Mouse (Mus musculus) cerebellum, adult 9-11 months (tissue): Measurements from ENCODE around the gene Tecpr1.
A peak's percentile ranks its signal among the peaks of the same experiment; 100 is the strongest.

Source experiments
- DNase-seq: peaks from one replicate; pipeline ENCODE4 v3.0.0; 2022

The Tecpr1 gene

DNA sequence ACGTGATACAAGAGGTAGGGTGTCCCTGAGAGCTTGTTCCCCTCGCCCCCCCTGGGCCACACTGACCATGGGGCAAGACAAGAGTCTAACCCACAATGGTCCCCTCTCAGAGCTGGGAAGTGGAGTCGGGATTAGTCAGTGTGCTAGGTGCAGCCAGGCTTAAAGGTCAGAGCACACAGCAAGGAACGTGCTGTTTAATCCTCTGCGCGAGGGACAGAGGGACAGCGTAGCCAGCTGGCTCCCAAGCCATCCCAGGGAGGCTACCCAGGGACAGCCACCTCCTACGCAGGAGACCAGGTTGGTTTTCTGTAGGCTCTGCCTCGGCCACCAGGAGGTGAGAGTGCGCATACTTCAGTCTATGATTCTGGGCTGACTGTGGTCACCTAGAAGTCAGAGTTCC, 18.5 kb downstream of the Tecpr1 start:
- peak; percentile 65 for DNase-seq

DNA sequence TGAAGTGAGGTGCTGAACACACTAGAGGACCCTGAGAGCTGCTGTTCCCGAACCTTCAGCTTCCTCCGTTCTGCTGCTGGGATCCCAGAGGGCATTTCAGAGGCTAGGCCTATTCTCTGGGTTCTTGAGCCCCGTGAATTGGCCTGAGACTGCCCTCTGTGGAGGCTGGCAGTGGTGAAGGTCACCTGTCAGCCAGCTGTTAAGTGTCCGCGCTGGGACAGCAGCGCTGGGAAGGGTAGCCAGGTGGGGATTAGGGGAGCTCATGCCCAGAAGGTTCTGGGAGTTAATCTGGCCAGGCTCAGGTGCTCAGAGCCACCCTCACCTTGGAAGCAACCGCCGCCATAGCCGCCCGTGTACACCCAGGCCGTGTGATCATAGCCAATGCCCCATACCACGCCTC, 19.1 kb downstream of the Tecpr1 start:
- DNase-seq = no peak

DNA sequence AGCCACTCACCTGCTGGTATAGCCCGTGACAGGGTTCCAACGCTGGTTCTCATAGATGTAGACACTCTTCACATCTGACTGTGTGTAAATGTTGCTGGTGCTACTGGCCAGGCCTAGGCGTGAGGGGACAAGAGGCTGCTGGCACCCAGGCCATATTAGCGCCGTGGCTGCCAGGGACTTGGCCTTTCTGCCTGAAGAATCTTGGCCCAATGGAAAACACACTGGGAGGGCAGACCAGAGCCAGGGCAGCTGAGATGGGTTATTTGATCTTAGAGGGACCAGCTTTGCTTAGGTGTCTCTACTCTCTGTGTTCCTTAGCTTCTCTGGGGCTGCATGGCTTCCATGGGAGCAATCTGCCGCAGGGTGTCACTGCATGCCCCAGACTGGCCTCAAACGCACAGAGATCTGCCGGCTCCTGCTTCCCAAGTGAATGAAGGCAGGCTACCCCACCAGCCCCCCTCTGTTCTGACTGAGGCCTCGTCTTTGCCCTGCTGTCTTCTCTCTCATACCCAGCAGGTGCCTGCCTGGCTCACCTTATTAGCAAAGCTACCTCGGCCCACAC, 19.9 kb downstream of the Tecpr1 start:
- no peak for DNase-seq

DNA sequence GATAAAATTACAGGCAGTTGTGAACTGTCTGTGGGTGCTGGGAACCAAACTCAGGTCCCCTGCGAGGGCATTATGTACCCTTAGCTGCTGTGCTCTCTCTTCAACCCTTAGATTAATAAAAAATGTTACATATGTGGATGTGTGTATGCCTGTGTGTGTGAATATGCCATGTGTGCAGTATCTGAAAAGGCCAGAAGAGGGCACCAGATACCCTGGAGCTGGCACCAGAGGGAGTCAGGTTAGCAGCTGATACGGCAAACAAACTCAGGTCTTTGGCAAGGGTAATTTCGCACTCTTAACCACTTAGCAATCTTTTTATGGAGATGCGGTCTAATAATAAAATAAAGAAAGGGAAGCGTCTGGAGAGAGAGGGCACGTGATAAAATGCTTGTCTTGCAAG, 21.0 kb downstream of the Tecpr1 start:
- no peak for DNase-seq

DNA sequence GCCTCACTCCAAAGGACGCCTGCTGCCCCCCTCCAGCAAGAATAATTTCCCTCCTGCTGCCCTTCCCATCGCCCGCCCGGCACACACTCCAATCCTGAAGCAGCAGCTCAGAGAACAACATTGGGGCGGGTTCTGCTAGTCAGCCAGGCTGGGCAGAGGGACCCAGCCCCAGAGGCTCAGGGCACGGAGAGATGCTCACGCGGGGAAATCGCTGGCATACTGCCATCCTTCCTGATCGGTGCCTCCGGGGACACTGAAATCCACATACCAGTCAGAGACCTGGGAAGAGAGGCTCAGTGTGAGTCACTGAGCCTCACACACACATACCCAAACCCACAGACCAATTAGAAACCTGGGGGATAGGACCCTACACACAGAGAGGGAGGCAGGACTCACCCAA, 22.8 kb downstream of the Tecpr1 start:
- no peak for DNase-seq

DNA sequence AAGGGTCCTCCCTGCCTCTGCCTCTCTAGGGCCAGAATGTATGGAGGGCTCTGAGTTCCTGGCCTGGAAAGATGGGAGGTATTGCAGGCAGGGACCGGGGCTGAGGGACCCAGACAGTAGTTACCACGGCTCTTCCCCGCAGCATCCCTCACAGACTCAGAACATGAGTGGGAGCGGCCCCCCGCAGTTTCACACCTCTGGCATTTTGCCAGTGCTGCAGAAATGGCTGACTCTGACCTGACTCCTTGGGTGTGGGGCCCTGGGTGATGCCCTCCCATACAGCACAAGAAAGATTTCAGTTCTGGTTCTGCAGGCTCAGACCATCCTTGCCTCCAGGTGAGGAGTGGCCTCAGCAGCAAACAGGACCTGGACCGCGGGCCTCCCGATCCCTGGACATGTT, 27.8 kb downstream of the Tecpr1 start:
- no peak for DNase-seq

DNA sequence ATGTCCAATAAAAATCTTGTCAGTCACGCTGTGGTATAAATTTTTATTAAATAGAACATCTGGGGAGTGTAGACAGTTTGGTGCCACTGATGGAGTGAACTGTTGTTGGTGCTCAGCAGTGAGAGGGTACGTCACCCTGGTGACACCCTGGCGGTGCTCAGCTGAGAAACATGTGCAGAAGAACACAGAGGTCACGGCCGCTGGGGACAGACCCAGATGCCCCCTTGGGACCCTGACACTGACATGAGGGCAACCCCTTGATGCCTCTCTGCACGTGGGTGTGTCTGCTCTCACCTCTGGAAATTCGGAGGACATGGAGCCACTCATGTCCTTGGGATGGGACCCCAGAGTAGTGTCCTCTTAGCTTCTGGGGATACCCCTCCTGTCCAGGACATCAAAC, 29.0 kb downstream of the Tecpr1 start:
- DNase-seq = no peak

DNA sequence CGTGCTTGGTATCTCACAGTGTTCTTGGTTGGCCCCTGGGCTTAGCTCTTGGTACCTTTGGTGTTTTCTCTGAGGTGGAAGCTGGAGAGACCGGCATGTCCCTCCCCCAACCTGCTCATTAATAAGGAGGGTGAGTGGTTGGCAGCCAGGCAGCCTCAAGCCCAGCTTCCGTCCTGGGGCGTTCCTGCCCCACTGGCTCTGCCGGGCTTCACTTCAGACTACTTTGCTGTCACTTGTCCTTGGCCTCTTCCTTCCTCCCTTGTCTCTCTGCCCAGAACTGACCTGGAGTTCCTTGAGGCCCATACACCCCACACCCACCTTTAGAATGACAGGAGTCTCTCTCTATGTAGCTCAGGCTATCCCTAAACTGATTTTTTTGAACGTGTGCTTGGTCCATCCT, 30.7 kb downstream of the Tecpr1 start:
- no peak for DNase-seq

DNA sequence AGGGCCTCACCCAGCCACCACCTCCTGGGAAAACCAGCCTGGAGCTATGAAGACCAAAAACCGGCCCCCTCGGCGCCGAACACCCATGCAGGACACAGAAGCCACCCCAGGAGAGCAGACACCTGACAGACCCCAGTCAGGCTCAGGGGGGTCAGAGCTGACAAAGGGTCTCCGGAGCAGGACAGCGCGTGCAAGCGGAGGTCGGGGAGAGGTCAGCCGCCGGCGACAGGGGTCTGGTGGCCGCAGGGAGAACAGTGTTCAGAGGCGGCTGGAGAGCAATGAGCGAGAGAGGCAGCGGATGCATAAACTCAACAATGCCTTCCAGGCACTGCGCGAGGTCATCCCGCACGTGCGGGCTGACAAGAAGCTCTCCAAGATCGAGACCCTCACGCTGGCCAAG, 32.4 kb downstream of the Tecpr1 start:
- peak; percentile 28 for DNase-seq

DNA sequence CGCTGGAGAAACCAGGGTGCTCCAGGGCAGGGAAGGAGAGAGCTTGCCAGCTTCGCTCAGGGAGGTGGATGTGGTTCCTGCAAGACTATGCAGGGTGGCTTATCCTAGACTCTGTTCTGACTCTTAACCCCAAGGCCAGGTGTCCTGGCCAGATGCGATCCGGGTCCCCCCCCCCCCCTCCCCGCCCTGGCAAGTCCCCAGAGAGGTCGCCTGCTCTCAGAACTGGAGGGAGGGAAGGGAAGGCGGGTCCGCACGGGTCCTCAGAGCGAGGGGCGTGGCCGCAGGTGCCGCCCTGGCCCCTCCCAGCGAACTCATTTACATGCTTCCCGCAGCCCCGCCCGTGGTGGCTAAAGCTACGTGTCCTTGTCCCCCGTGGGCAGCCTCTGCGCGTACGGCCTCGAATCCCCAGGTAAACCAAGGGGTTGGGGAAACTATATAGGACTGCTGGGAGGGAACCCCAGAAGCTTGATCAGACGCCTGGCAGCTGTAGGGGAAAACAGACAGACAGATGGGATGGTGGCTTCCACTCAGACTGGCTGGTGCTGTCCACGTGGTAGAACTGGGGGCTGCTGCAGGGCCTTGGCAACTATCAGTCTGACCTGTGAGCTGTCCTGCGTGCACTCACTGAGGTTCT, 33.3 kb downstream of the Tecpr1 start, which contains the start of gene Bhlha15:
Gene Bhlha15, plus strand, starts transcription at position 337 of the 634 bp plus-strand sequence.
- DNase-seq = peak; percentile 55

DNA sequence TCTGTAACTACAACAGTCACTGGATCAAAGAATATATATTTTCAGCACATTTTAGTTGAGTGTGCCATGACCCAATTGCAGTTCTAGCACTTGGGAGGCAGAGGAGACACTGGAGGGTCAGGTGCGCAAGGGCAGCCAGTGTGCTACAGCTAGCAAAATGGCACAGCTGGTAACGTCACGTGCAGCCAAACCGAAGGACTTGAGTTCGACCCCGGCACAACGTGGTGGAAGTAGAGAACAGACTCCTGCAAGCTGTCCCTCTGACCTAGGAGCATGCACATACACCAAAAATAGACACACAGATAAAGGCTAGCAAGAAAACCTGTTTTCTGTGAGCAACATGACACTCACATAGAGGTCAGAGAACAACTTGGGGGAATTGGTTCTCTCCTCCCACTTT, 34.1 kb downstream of the Tecpr1 start:
- DNase-seq = no peak

DNA sequence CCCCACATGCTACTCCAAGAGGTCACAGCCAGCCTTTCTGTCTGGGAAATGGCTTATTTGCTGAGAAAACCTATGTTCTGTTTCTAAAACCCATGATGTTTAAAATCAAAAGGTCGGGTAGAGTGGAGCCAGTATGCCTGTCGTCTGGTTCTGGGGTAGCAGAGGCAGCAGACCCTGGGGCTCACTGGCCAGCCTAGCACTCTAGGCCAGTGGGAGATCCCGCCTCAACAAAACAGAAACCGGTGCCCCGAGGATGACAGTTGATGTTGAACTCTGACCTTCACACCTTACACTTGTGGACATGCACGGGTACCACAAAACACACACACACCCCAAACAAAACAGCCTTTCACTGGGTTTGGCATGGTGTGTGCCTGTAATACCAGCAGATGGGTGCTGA, 35.0 kb downstream of the Tecpr1 start:
- DNase-seq = no peak

DNA sequence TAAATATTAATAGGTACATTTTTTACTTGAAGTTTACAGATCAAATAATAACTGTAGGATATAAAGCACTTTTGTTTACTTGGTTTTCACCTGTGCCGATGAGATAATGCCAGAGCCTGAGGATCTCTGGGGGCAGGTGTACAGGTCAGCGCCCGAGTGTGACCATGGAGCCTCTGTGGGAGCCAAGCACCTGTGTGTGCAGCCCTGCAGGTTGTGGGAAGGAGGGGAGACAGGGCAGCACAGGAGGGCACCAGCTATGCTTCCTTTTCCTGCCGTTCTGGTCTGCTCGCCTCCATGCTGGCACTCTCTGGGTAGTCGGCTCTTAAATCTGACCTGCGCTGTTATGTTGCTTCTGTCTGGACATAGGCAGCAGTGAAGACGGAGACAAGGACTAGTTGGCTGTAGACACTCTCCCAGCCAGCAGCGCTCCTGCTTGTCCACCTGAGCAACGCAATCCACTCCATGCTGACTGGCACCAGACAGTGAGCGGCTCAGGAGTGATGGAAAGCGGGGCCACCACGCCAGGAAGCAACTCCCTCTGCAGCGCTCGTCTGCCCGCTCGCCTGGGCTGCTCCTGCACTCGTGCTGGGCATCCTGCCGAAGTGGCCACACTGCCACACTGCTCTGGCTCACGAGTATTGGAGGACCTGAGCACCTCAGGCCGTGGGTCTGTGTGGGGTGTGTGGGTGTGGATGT, 38.9 kb downstream of the Tecpr1 start:
- peak; percentile 56 for DNase-seq

DNA sequence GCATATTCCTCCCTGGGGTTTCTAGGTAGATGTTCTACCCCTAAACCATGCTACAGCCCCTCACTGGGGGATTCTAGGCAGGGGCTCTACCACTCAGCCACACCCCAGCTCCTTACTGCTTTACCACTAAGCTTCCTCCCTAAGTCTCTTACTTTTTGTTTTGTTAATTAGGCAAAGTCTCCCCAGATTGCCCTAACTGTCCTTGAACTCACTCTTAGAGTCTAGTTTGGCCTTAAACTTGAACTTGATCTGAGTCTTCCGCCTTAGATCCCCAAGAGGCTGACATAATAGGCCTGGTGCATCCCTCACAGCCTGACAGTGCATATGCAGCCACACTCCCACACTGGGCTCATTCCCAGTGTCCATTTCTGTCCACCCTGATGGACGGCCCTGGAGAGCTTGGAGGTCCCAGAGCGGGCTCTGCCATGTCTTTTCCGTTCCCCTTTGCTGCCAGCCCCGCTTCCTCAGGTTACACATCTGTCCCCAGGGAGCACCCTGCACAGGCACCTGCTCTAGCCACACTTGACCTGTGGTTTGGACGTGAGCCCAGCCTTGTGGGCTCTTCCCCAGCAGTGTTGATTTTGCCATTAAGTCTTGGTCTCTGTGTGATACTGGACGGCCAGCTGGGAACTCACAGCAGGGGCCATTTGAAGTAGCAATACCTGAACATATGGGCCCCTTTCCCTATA, 39.6 kb downstream of the Tecpr1 start:
- DNase-seq = peak; percentile 54

DNA sequence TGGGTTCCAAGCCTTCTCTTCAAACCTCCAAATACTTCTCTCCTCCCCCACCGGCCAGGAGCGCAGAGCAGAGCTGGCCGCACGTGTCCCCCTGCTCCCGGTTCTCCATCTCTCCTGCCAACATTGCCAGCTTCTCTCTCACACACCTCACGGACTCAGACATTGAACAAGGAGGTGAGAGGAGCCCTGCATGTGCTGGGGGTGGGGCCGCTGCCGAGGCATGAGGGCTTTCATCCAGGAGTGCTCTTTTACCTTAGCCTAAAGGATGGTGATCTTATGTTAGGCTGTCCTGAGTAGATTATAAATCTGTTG, 40.2 kb downstream of the Tecpr1 start:
- peak; percentile 28 for DNase-seq

DNA sequence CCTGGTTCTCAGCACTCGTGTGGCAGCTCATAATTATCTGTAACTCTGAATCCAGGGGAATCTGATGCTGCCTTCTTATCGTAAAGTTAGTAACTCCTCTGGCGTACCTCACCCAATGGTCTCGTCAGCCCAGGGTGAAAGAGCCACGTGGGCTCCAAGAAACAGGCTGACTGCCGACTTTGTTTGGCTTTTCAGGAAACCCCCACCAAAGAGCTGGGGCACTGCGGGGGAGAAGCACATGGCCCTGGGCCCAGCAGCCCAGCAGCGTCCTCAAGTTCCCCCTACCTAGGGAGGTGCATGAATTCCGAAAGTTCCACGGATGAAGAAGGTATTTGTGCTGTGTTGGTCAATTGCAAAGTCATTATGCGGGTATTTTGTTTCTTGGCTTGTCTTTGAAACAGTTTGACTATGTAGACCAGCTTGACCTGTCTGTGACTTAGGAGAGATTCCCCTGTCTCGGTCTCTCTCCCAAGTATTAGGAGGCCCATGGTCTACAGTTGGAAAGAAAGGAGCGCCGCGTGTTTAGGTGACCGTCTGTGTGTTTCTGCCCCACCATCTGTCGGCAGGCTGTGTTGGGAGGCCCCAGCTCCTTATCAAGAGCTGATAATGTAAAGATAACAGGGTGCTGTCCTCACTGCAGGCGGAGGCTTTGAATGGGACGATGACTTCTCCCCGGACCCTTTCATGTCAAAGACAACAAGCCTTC, 40.7 kb downstream of the Tecpr1 start:
- no peak for DNase-seq

DNA sequence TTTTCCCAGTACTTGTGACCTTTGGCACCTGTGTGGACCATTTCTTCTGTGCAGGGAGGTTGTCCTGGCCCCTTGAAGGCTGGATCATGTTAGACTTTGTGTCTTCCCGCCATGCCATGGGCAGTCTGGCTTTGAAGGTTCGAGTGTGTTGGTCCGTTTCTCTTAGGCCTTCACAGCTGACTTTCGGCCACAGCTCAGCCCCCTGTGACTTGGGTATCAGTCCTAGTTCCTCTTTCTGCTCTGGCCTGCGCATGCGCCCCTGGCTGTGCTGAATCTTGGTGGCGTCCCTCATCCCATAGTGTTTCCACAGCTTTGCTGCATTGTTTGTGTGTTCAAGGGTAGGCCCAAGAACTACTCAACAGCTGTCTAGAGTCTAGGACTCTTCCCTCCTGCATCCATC, 42.2 kb downstream of the Tecpr1 start:
- DNase-seq = no peak

DNA sequence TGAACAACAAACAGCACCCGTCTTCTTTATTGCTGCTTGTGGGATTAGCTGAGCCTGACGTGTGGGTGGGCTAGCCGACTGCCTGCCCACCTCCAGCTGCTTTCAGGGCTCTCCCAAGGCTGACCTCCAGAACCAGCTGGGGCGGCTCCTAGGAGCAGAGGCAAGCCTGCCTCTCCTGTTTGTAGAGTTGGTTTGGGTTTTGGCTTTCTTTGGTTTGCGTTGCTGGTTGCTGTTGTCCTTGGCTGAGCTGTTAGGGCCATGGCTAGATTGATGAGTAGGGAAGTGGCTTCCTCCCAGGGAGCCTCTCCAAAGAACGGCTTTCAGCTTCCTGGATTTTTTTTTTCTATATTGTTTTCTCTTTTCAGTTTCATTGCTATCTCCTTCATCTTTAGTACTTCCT, 45.2 kb downstream of the Tecpr1 start:
- no peak for DNase-seq

DNA sequence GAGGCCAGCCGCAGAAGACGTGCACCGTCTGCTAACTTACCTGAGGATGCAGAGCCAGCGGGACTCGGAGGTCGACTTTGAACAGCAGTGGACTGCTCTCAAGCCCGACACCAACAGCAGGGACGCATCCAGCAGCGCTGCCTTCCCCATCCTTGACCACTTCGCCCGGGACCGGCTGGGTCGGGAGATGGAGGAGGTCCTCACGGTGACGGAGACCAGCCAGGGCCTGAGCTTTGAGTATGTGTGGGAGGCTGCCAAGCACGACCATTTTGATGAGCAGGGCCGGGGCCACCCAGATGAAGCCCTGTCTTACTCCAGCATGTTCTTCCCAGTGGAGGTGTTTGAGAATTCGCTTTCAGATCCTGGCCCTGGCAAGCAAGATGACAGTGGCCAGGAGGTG, 49.8 kb downstream of the Tecpr1 start:
- DNase-seq = no peak

DNA sequence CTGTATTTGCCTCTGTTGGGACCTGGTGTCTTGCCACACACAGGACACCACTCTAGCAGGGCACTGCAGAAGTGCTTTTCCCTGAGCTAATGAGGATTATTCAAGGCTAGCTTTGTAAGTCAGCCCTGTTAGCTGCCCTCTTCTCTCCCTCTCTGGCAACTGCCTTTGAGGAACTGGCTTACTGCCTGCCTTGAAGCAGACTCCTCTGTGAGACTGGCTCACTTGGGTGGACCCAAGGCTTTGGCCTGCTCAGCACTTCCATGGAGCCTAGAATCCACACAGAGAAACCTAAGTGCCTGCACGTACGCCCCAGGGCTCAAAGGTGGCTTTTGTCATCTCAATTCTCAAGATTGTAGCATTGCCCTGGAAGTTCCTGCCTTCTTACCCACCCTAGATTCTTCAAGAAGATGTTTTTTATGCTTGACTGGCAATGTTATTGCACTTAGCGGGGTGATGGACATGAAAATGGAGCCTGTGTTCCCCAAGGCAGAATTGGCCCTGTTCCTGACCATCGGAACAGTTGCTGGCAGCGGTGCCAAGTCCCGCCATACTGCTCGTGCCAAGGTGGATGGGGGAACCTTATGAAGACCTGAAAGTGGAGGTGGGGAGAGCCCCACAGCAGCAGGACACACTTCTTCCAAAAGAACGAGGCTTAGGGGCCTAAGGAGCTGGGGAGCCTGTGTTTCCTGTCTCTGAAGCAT, 54.0 kb downstream of the Tecpr1 start:
- no peak for DNase-seq

DNA sequence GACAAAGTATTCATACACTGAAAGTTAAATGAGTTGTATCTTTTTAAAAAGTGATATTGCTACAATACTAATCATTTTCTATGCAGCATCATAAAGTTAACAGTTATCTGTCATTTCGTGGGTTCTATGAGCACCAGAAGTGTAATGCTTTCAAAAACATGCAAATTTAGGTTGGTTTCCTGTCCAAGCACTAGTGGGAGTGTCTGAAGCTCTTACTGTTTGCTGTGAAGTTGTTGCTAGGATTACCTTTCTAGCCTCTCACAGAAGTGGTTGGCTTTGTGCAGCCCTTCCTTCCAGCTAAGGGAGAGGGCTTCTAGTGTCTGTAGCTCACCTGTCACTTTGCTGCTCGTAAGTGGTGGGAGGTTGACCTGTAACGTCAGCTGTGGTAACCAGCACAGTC, 57.7 kb downstream of the Tecpr1 start:
- DNase-seq = no peak

DNA sequence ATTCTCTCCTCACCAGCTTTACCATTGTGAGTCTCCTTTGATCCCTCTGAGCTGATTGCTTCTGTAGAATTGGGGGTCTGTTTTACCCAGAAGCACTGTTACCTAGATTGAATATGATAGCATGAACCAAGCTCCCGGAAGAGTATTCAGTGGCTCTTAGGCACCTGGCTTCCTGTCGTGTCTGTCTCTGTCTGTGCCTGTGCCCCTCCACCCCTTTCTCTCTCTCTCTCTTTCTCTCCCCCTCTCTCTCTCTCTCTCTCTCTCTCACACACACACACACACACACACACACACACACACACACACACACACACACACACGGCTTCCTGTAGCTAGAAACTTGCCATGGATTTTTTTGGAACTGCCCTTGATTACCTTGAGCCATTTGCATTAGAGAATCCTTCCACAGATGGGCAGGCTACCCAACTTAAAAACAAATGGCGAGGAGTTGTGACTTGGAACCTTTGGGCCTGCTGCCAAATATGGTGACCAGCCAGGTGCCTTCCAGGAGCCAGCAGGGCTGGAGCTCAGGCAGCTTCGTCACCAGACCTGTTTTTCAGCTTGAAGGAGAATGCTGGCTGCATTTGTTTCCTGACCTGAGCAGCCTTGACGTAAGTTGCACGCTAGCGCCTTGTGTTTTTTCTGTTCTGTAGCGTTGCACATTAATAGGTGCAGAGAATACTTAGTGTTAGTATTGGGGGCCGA, 60.5 kb downstream of the Tecpr1 start:
- peak; percentile 82 for DNase-seq
